Mouse (Mus musculus): ENCODE results near the gene Jmjd1c. TPM values are rescaled to one million over a fixed set of nuclear protein-coding genes. Genes with fewer than 3 reads are reported as not detected.

Jmjd1c gene
- polyA plus RNA-seq, 1 experiment from 2014 or later, result 56.5 TPM

GRCm38 (mm10) chr10:67096621-67097436 lies 904 bp downstream of the Jmjd1c start, which contains the start of gene Reep3:
Gene Reep3 (minus strand): TSS chr10:67096945.
- peak within 1 kb of the TSS; percentile 100 for H3K27ac ChIP-seq (replicated peaks)
- H3K27me3 ChIP-seq, result no peaks in the 10 kb centered on the region
- WGBS, result under 1% methylated on average over 80 of the region's 97 CpGs
- peak within 1 kb of the TSS; percentile 94 for H3K4me3 ChIP-seq
- no peaks in the 10 kb centered on the region for H3K9me3 ChIP-seq
- peaks cover 42% of the 10 kb centered on the region for H3K4me1 ChIP-seq
- ATAC-seq (ENCODE audit: low FRiP score, low read depth), result peak; percentile 84
- peak within 1 kb of the TSS; percentile 78 for H3K4me2 ChIP-seq (replicated peaks)
- peak within 1 kb of the TSS; percentile 98 for H3K9ac ChIP-seq (replicated peaks)
- H3K36me3 ChIP-seq, result no peaks in the 10 kb centered on the region

GRCm38 (mm10) chr10:67097437-67098150 lies 1.7 kb downstream of the Jmjd1c start:
- H3K4me3 ChIP-seq, result peak overlapping the region; percentile 94
- under 1% methylated on average over 15 of the region's 15 CpGs for WGBS
- no peaks in the 10 kb centered on the region for H3K27me3 ChIP-seq
- H3K27ac ChIP-seq (replicated peaks), result peak overlapping the region; percentile 100; the same call in 1 of the 2 replicates
- peak overlapping the region; percentile 98 for H3K9ac ChIP-seq (replicated peaks)
- H3K4me2 ChIP-seq (replicated peaks), result peak overlapping the region; percentile 78
- ATAC-seq (ENCODE audit: low FRiP score, low read depth), result no peak
- no peaks in the 10 kb centered on the region for H3K36me3 ChIP-seq
- no peaks in the 10 kb centered on the region for H3K9me3 ChIP-seq
- H3K4me1 ChIP-seq, result peaks cover 48% of the 10 kb centered on the region

GRCm38 (mm10) chr10:67098408-67099050 lies 2.6 kb downstream of the Jmjd1c start:
- no peak for ATAC-seq (ENCODE audit: low FRiP score, low read depth)
- Histone ChIP-seq H3K4me1 (peaks cover 57% of the 10 kb centered on the region), H3K9me3 (no peaks in the 10 kb centered on the region), H3K27me3 (no peaks in the 10 kb centered on the region), H3K36me3 (no peaks in the 10 kb centered on the region), H3K4me3 (peak overlapping the region; percentile 94), H3K27ac (replicated peaks) (no peak overlapping the region), H3K4me2 (replicated peaks) (peak overlapping the region; percentile 78), H3K9ac (replicated peaks) (peak overlapping the region; percentile 98)
- WGBS, result 18% methylated on average over 7 of the region's 7 CpGs

GRCm38 (mm10) chr10:67099183-67099929 lies 3.4 kb downstream of the Jmjd1c start:
- 62% methylated on average over 13 of the region's 13 CpGs for WGBS
- Histone ChIP-seq H3K9me3 (no peaks in the 10 kb centered on the region), H3K4me1 (peaks cover 65% of the 10 kb centered on the region), H3K36me3 (no peaks in the 10 kb centered on the region), H3K27me3 (no peaks in the 10 kb centered on the region), H3K27ac (replicated peaks) (no peak overlapping the region), H3K9ac (replicated peaks) (no peak overlapping the region; the same call in 1 of the 2 replicates), H3K4me3 (0 out of 2 replicates have a peak overlapping the region, but pooled peaks have one; percentile 94), H3K4me2 (replicated peaks) (peak overlapping the region; percentile 78)
- no peak for ATAC-seq (ENCODE audit: low FRiP score, low read depth)

GRCm38 (mm10) chr10:67100011-67100661 lies 4.2 kb downstream of the Jmjd1c start:
- Histone ChIP-seq H3K36me3 (no peaks in the 10 kb centered on the region), H3K27ac (replicated peaks) (no peak overlapping the region), H3K4me3 (no peak overlapping the region), H3K4me2 (replicated peaks) (no peak overlapping the region), H3K27me3 (no peaks in the 10 kb centered on the region), H3K9ac (replicated peaks) (no peak overlapping the region), H3K4me1 (peaks cover 69% of the 10 kb centered on the region), H3K9me3 (no peaks in the 10 kb centered on the region)
- no peak for ATAC-seq (ENCODE audit: low FRiP score, low read depth)
- 44% methylated on average over 7 of the region's 7 CpGs for WGBS

GRCm38 (mm10) chr10:67100831-67101251 lies 4.9 kb downstream of the Jmjd1c start:
- no peak for ATAC-seq (ENCODE audit: low FRiP score, low read depth)
- H3K4me2 ChIP-seq (replicated peaks), result no peak overlapping the region
- H3K36me3 ChIP-seq, result no peaks in the 10 kb centered on the region
- no peak overlapping the region for H3K4me3 ChIP-seq
- no peaks in the 10 kb centered on the region for H3K9me3 ChIP-seq
- H3K4me1 ChIP-seq, result peaks cover 76% of the 10 kb centered on the region
- H3K27ac ChIP-seq (replicated peaks), result no peak overlapping the region
- WGBS, result 65% methylated on average over 9 of the region's 9 CpGs
- H3K9ac ChIP-seq (replicated peaks), result no peak overlapping the region
- H3K27me3 ChIP-seq, result no peaks in the 10 kb centered on the region

- Histone ChIP-seq H3K36me3 (no peaks in the 10 kb centered on the region), H3K27me3 (no peaks in the 10 kb centered on the region), H3K9ac (replicated peaks) (no peak overlapping the region), H3K4me2 (replicated peaks) (no peak overlapping the region; the same call in 1 of the 2 replicates), H3K27ac (replicated peaks) (peak overlapping the region; percentile 35; the same call in 1 of the 2 replicates), H3K9me3 (no peaks in the 10 kb centered on the region), H3K4me3 (no peak overlapping the region), H3K4me1 (peaks cover 83% of the 10 kb centered on the region)
- ATAC-seq (ENCODE audit: low FRiP score, low read depth), result peak; percentile 45
- 7% methylated on average over 9 of the region's 9 CpGs for WGBS
These were observed 8.6 kb downstream of the Jmjd1c start for GRCm38 (mm10) chr10:67104543-67104942.

GRCm38 (mm10) chr10:67105331-67106217 lies 9.6 kb downstream of the Jmjd1c start:
- Histone ChIP-seq H3K27ac (replicated peaks) (0 out of 2 replicates have a peak overlapping the region, but pooled peaks have one; percentile 27), H3K9me3 (no peaks in the 10 kb centered on the region), H3K4me1 (peaks cover 77% of the 10 kb centered on the region), H3K9ac (replicated peaks) (0 out of 2 replicates have a peak overlapping the region, but pooled peaks have one; percentile 5), H3K4me3 (no peak overlapping the region), H3K36me3 (no peaks in the 10 kb centered on the region), H3K27me3 (no peaks in the 10 kb centered on the region), H3K4me2 (replicated peaks) (no peak overlapping the region)
- ATAC-seq (ENCODE audit: low FRiP score, low read depth), result no peak
- 62% methylated on average over 17 of the region's 19 CpGs for WGBS

GRCm38 (mm10) chr10:67106400-67106799 lies 10.5 kb downstream of the Jmjd1c start:
- Histone ChIP-seq H3K9ac (replicated peaks) (no peak overlapping the region), H3K27ac (replicated peaks) (no peak overlapping the region), H3K9me3 (no peaks in the 10 kb centered on the region), H3K4me1 (peaks cover 75% of the 10 kb centered on the region), H3K27me3 (no peaks in the 10 kb centered on the region), H3K36me3 (no peaks in the 10 kb centered on the region), H3K4me2 (replicated peaks) (no peak overlapping the region), H3K4me3 (no peak overlapping the region)
- no peak for ATAC-seq (ENCODE audit: low FRiP score, low read depth)
- 55% methylated on average over 6 of the region's 6 CpGs for WGBS

- Histone ChIP-seq H3K27me3 (no peaks in the 10 kb centered on the region), H3K27ac (replicated peaks) (0 out of 2 replicates have a peak overlapping the region, but pooled peaks have one; percentile 1), H3K9ac (replicated peaks) (no peak overlapping the region), H3K4me2 (replicated peaks) (no peak overlapping the region), H3K4me3 (no peak overlapping the region), H3K9me3 (no peaks in the 10 kb centered on the region), H3K4me1 (peaks cover 75% of the 10 kb centered on the region), H3K36me3 (no peaks in the 10 kb centered on the region)
- 73% methylated on average over 9 of the region's 9 CpGs for WGBS
- no peak for ATAC-seq (ENCODE audit: low FRiP score, low read depth)
These were observed 11.3 kb downstream of the Jmjd1c start for GRCm38 (mm10) chr10:67107017-67107761.

Measured in midbrain, embryonic 12.5 days (tissue).